Mouse (Mus musculus) left cerebral cortex, postnatal 14 days (tissue): ENCODE measurements around the gene Selplg. TPM values are rescaled to one million over a fixed set of nuclear protein-coding genes. Genes with fewer than 3 reads are reported as not detected.
A peak's percentile ranks its signal among the peaks of the same experiment; 100 is the strongest.
"Not testable (repeated sequence)": the region's sequence is repeated elsewhere in the genome, so short reads cannot be mapped to it uniquely, and the experiment has no call there.

Experiments used
- DNase-seq, 2 experiments: peaks; one replicate each; pipeline ENCODE4 v3.0.0; 2021 to 2022; ENCODE audit warnings: low spot score in 2 of 2, mixed read lengths in 1 of 2
- intact Hi-C: fragments of 180-260 bp; cut with DNase I; formaldehyde crosslinking; loops from one replicate; pipeline ENCODE4 v1.15.1; 2025
- total RNA-seq, 2 experiments: library from RNA; stranded (reverse); gene quantifications; 2 replicates each; pipeline ENCODE4 v1.2.3; 2021

The Selplg gene
- total RNA-seq, 2 experiments from 2014 or later, result 25.9 to 27.2 TPM

- DNase-seq, result no peak
- intact Hi-C loops, result no loop called here
Measured at GRCm38 (mm10) chr5:113830796-113831195, 1.6 kb downstream of the Selplg start.

DNA sequence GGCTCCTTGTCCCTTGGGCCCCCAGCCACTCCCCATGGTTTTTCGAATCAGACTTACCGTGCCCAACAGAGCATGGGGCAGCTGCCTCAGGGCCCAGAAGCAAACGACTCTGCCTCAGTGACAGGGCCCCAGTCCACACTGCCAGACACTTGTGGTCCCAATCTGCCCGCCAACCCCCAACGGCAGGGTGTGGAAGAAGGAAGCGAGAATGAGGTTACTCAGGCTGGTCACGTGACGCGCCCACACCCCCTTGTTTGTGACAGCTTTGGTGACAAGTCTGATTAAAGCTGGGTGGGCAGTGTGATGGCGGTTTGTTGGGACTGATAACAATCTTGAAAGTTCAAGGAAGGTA, 2.2 kb downstream of the Selplg start:
- intact Hi-C loops, result no loop called here
- peak in 1 of 2 experiments; percentile 46 for DNase-seq

GRCm38 (mm10) chr5:113829566-113830291, 2.7 kb downstream of the Selplg start:
- intact Hi-C loops, result no loop called here

GRCm38 (mm10) chr5:113828481-113828880, 4.0 kb downstream of the Selplg start:
- intact Hi-C loops, result no loop called here
- no peak for DNase-seq

More at GRCm38 (mm10) chr5:113829566-113830291, 2.7 kb downstream of the Selplg start:
- no peak for DNase-seq

DNA sequence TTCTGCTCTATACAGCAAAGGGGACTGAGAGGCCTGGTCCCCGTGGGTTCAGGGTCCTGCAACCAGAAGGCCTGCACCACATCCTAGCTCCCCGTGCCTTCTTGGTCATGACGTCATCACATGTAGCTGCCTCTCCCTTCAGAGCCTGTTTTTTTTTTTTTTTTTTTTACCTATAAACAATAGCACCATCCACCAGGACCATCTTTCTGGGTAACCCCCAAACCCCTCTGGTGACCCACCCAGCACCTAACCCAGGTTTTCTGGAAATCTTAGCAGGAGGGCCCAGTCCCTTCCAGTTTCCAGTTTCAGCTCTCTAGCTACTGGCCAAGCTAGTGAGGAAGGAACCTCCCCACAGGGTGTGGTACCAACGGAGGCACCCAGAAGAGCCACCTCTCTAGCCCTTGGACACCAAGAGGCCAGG, 4.4 kb downstream of the Selplg start:
- DNase-seq, result no peak
- intact Hi-C loops, result no loop called here

- DNase-seq, result no peak
- intact Hi-C loops, result no loop called here
Measured at GRCm38 (mm10) chr5:113826619-113827018, 5.8 kb downstream of the Selplg start.

GRCm38 (mm10) chr5:113825558-113825957, 6.9 kb downstream of the Selplg start:
- intact Hi-C loops, result no loop called here
- no peak for DNase-seq

GRCm38 (mm10) chr5:113824228-113824627, 8.2 kb downstream of the Selplg start:
- no peak for DNase-seq
- intact Hi-C loops, result no loop called here

DNA sequence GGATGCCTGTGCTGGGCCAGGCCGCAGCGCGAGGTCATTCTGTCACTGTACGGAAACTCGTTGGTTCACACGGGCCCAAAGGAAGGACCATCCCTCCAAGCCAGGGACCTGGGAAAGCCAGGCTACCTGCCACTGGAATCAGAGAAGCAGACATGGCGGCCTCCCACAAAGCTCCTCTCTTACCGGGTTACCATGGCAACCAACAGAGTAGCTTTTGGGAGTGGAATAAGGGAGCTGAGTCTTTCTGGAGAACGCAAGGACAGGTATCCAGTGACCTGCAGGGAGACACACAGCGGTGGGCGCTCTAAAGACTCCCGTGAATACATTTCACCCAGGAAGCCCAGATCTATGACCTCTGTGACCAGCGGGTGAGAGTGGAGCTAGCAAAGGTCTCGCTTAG, 13.9 kb downstream of the Selplg start:
- intact Hi-C loops, result no loop called here
- DNase-seq, result peak in 1 of 2 experiments; percentile 31

DNA sequence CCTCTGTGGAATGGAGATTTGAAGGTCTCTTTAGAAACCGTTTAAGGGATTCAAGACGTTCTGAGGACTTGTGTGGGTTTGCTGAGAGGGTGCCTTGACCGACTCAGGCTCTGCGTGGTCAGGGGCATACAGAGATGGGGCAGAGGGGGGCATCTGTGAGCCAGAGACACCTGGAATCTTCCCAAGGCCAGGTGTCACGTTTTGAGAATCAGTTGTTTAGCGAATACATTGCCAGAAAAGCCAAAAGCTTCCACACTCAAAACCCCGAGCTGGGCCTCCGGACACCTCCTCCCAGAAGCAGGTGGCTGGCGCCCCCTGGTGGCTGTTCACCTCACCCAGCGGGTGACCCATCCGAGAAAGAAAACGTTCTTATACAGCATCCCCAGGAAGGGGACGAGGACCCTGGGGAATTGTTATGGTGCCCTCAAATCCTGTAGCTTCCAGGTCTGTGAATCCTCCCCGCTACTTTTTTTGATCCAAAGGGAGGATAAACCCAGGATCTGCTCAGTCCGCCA, 16.7 kb downstream of the Selplg start:
- peak; percentile 40 to 67 for DNase-seq
- intact Hi-C loops, result loop anchor here (1.0 kb wide), 1 partner anchor 42 kb away; no protein-coding TSS in a partner anchor

- intact Hi-C loops, result loop anchor here (1.0 kb wide), 1 partner anchor 42 kb away; no protein-coding TSS in a partner anchor
- no peak for DNase-seq
Measured at GRCm38 (mm10) chr5:113815041-113815389, 17.4 kb downstream of the Selplg start.

- intact Hi-C loops, result loop anchor here (1.0 kb wide), 1 partner anchor 41 kb away; no protein-coding TSS in a partner anchor
- DNase-seq, result peak in 1 of 2 experiments; percentile 31
Measured at GRCm38 (mm10) chr5:113814111-113815040, 18.1 kb downstream of the Selplg start.

GRCm38 (mm10) chr5:113813608-113814007, 18.8 kb downstream of the Selplg start:
- intact Hi-C loops, result no loop called here
- DNase-seq, result no peak

- intact Hi-C loops, result no loop called here
- DNase-seq, result no peak
Measured at GRCm38 (mm10) chr5:113812638-113813037, 19.8 kb downstream of the Selplg start.

DNA sequence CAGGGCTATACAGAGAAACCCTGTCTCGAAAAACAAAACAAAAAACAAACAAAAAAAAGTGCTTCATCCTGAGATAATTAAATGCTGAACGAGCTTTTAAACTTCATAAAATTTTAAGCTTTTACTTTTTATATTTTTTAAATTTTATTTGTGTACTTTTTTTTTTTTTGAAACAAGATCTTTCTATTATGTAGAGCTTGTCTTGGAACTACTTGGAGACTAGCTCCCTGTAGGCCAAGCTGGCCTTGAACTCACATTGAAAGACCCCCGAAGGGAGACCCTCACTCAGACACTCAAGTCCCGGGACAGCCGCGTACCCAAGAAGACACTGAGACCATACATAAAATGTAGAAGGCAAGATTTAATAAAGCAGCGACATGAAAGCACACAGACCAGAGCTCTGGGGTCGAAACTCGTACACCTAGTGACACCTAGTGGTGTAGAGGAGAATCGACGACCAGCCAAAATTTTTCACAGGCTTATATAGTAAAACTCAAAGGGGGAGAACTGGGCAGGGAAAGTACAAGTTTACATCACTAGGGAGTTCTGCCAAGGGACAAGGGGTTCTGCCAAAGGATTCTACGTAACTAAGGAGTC, 20.5 kb downstream of the Selplg start:
- DNase-seq, intact Hi-C loops: not testable (repeated sequence)

DNA sequence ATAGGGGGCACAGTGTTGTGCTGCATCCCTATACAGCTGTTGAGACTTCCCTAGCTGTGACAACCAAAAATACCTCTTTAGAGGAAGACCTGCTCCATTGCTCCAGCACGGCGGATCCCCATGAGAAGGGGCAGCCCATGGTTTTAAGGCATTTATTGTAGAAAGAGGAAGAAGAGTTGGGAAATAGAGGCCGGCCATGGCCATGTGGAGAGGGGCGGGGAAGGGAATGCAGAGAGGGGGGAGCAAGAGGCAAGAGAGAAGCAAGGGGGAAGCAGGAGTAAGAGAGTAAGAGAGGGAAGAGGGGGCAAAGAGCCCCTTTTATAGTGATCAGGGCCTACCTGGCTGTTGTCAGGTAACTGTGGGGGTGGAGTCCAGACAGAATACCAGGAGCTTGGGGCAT, 22.3 kb downstream of the Selplg start:
- no peak for DNase-seq
- intact Hi-C loops, result no loop called here

GRCm38 (mm10) chr5:113808177-113808576, 24.3 kb downstream of the Selplg start:
- intact Hi-C loops, result no loop called here
- no peak for DNase-seq

DNA sequence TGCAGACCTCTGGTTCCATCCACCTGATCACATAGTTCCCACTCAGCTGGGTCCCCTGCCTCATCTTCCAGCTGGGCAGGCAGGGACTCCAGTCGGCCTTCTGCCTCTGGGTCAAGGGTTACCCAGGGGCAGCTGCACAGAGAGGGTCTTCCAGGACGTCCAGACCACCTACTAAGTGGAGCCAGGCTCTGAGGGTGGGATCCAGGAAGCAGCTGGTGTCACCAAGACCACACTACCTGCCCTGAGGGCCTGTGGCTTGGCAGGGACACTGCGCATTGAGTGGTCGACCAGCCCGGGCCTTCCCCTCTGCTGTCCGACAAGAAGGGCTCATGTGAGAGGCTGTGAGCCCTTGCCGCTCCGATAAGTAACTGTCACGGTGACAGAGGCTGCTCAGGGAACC, 24.7 kb downstream of the Selplg start:
- intact Hi-C loops, result no loop called here
- no peak for DNase-seq

DNA sequence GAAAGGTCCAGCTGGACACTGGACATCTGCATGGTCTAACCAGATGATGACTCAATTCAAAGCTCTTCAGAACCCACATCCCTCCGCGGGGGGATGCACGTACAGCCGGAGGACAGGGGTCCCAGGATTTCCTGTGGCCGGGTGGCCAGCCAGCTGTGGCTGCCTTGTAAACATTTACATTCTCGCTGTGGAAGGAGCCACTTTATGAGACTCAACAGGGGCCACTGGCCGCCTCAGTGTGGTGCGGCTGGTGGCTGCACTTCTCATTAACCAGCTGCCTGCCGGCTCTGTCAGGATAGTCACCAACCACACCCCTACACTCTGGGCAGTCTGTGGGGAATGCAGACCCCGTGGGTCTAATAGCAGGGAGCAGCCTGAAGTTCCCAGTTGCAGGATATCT, 26.0 kb downstream of the Selplg start:
- intact Hi-C loops, result no loop called here
- no peak for DNase-seq

DNA sequence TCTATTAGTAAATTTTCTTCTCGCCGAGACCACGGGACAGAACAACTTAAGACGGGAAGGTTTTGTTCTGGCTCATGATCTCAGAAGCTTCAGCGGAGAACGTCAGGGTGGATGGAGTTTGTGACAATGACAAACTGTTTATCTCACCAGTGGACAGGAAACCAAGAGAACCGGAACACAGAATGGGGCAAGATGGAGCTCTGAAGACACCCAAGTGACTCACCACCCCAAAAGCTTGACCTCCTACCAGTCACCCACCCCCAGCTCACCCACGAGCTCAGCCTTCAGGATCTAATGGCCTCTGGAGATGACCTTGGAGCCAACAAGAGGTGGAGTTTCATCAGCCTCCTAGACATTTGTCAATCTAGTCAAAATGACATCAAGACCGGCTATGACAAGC, 27.1 kb downstream of the Selplg start:
- intact Hi-C loops, result no loop called here
- no peak for DNase-seq
